Mouse (Mus musculus) left cerebral cortex, postnatal 14 days (tissue): ENCODE measurements around the gene Cux2. TPM values are rescaled to one million over a fixed set of nuclear protein-coding genes. Genes with fewer than 3 reads are reported as not detected.

Experiments used
- DNase-seq, 2 experiments: peaks; one replicate each; pipeline ENCODE4 v3.0.0; 2021 to 2022; ENCODE audit warnings: low spot score in 2 of 2, mixed read lengths in 1 of 2
- intact Hi-C: fragments of 180-260 bp; cut with DNase I; formaldehyde crosslinking; loops from one replicate; pipeline ENCODE4 v1.15.1; 2025
- total RNA-seq, 2 experiments: library from RNA; stranded (reverse); gene quantifications; 2 replicates each; pipeline ENCODE4 v1.2.3; 2021

The Cux2 gene
- total RNA-seq, 2 experiments from 2014 or later: 204 to 256 TPM

DNA sequence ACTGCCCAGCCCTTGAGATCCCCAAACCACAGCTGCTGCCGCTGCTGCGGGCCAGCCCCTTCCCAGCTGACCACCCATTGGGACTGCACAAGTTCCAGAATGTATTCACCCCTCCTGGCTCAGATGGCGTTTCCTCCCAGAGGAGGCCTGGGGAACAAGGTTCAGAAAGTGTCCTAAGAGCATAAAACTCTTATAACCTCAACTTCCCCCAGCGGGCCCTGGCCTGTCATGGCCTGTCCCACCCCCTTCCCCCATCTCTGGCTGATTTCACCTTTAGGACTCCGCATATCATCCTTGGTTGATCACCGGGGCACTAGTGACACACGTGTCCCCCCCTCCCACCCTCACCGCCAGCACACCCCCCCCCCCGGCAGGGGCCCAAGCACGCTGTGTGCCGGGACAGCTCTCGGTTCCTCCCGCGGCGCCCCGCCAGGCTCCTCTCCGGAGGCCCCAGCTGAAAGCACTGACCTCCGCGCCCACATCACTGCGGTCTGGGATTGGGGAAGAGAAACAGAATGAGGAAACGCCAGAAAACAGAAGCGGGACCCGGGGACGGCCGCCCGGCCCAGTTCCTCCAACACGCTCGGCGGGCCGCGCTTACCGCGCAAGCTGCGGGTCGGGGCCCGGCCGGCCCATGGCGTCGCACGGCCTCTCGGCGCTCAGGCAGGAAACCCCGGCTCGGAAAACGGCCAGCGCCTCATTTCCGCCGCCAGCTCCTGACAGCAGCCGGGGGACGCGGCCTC is 213.8 kb downstream of the Cux2 start:
- intact Hi-C loops: no loop called here
- DNase-seq: peak; percentile 57 to 66

GRCm38 (mm10) chr5:121834991-121835747 is 214.7 kb downstream of the Cux2 start:
- DNase-seq: no peak
- intact Hi-C loops: no loop called here

DNA sequence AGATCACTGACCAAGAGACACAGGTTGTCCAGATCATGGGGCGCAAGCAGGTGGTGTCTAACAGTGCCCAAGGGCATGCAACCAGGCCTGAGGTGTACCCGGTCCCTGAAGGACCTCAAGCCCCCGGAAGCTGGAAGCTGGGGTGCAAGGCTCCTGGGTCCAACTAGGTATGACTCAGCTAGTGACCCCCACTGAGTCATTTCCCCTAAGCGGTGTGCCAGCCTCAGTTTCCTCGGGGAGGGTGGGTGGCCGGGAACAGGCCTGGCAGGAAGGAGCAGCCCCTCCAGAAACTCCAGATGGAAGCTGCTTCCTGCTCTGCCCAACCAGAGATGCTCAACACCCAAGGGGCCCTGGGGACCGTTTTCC is 215.7 kb downstream of the Cux2 start:
- DNase-seq: no peak
- intact Hi-C loops: no loop called here

- DNase-seq: no peak
- intact Hi-C loops: no loop called here
Measured at GRCm38 (mm10) chr5:121833572-121834240, 216.2 kb downstream of the Cux2 start.

- intact Hi-C loops: no loop called here
- DNase-seq: no peak
Measured at GRCm38 (mm10) chr5:121833159-121833558, 216.7 kb downstream of the Cux2 start.

GRCm38 (mm10) chr5:121832376-121833155 is 217.3 kb downstream of the Cux2 start:
- intact Hi-C loops: no loop called here
- DNase-seq: no peak

- DNase-seq: no peak
- intact Hi-C loops: no loop called here
Measured at GRCm38 (mm10) chr5:121831002-121831601, 218.8 kb downstream of the Cux2 start.

GRCm38 (mm10) chr5:121828491-121829432 is 221.1 kb downstream of the Cux2 start:
- peak in 1 of 2 experiments; percentile 53 for DNase-seq
- intact Hi-C loops: no loop called here

DNA sequence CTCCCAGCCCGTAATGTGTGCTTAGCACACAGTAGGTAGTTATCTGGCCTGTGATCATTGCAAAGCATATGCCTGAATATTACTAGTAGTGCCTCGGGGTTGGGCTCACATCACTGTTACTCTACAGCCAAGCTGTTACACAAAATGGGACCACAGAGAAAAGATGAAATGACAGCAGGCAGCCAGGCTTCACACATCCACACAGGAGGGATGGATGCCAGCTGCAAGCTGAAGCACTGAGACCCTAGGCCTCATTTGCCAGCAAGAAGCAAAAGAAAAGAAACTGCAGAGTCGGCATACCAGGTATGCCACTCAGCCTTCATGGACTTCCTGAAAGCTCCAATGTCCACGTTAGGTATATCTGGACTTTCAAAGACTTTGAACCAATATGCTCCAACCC is 222.0 kb downstream of the Cux2 start:
- intact Hi-C loops: no loop called here
- no peak for DNase-seq

- no peak for DNase-seq
- intact Hi-C loops: no loop called here
Measured at GRCm38 (mm10) chr5:121825606-121826005, 224.3 kb downstream of the Cux2 start.

- no peak for DNase-seq
- intact Hi-C loops: no loop called here
Measured at GRCm38 (mm10) chr5:121824121-121824520, 225.8 kb downstream of the Cux2 start.

- intact Hi-C loops: no loop called here
- DNase-seq: no peak
Measured at GRCm38 (mm10) chr5:121823668-121824067, 226.2 kb downstream of the Cux2 start.

GRCm38 (mm10) chr5:121822786-121823505 is 227.0 kb downstream of the Cux2 start:
- no peak for DNase-seq
- intact Hi-C loops: no loop called here

- intact Hi-C loops: no loop called here
Measured at GRCm38 (mm10) chr5:121821552-121821951, 228.3 kb downstream of the Cux2 start.

GRCm38 (mm10) chr5:121821116-121821515 is 228.8 kb downstream of the Cux2 start:
- intact Hi-C loops: no loop called here
- DNase-seq: no peak

More at GRCm38 (mm10) chr5:121821552-121821951, 228.3 kb downstream of the Cux2 start:
- DNase-seq: no peak

DNA sequence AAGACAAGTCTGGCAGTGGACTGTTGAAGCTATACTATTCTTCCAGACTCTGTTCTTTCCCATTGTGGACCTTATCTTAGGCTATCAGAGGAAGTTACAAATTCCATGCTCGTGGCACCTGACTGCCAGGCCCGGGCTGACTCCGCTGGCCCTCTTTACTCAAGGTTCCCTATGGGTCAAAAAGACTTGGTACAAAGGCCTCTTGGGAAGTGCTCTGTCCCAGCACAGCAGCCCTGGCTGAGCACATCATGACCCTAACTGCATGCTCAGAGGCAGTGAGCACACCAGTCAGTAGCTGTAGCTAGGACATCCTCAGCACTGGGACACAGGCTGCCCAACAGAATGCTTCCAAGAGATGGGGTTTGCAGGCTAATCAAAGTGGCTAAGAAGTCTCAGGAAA is 229.2 kb downstream of the Cux2 start:
- no peak for DNase-seq
- intact Hi-C loops: no loop called here

DNA sequence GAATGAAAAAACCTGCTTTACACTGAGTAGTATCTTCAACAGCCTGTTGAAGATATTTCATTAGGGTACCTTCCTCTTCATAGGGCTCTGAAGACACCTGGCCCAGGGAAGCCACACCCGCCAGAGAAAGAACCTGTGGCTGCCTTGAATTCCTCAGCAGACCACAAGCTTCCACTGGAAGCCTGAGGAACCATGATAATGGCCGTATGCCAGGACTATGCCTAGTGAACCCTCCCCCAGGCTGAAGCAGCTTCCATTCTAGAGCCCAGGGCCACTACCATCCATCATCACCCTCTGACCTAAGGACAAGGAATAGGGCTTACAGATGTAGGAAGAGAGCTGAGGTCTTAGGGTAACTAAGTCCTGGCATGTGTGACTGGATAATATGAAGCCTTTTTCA is 229.7 kb downstream of the Cux2 start:
- intact Hi-C loops: no loop called here

DNA sequence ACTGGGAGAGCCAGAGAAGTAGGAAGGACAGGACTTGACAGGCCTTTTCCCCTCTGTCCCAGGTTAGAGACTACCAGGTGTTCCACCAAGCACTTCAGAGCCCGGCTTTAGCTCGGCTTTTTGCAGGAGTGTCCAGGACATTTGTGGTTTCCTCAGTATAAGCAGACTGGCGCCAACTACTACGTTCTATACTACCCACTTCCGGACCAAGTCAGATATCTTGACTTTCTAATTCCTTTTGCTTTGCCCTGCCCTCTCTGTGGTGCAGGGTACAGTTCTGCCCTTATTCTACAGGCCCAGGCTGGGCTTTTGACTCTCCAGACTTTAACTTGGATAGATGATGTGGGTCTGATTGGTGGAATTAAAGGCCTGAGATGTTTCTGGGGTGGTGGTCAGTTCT is 230.3 kb downstream of the Cux2 start:
- DNase-seq: no peak
- intact Hi-C loops: no loop called here

More for the DNA sequence above, 229.7 kb downstream of the Cux2 start:
- no peak for DNase-seq
